ENCODE assay signal across 28 mouse cellular contexts in the genomic region with DNA sequence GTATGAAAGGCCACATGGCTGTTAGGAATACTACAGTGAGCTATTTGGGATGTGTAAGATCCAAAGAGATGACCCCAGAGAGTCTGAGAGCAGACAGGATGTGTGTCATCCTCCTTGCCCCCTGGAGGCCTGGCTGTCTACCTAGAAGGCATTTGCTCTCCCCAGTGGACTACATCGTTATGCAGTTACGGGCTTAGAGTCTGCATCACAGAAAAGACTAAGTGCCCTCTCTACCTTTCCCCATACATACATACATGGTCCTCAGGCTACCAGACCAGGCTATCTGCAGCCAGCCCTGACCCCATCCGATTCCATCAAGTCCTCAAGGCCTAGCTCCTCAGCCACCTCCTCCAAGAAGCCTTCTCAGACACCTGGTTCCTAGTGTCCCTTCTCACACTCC. TPM values are rescaled to one million over a fixed set of nuclear protein-coding genes. Genes with fewer than 3 reads are reported as not detected.
DNase-seq lines count a peak whose midpoint lies in the region; ATAC-seq and TF ChIP-seq lines count a peak whose summit lies in the region.
"Had no signal": no experiment of that assay in that cellular context is flagged by ENCODE, and none has a peak within 500 bp of the region (broad histone marks: within the 10 kb centered on the region; RNA-seq: fewer than 3 reads in every experiment).

No protein-coding gene starts in this region.

- ATAC-seq in liver, postnatal 0 days: no peak
- no peak for ATAC-seq in liver, embryonic 12.5 days
- no peak for ATAC-seq in limb, embryonic 12.5 days (ENCODE audit: insufficient number of reproducible peaks, insufficient read depth, low FRiP score, low TSS enrichment, low read depth)
- ATAC-seq: CD4-positive, CD25-positive, alpha-beta regulatory T cell, adult 4 months; forebrain, embryonic 15.5 days; inflammation-experienced regulatory T-cells, adult 6 months had no signal

- intact Hi-C loops in heart, postnatal 14 days (cut with DNase I): loop anchor here (2.0 to 5.0 kb wide), 2 partner anchors 59 to 83 kb away; no protein-coding TSS in a partner anchor

- H3K9me3 ChIP-seq in liver, postnatal 0 days (ENCODE audit: low read length): no peaks in the 10 kb centered on the region
- no peaks in the 10 kb centered on the region for H3K9me3 ChIP-seq in liver, embryonic 12.5 days (replicated peaks)
- no peaks in the 10 kb centered on the region for H3K9me3 ChIP-seq in limb, embryonic 12.5 days
- H3K9me3 ChIP-seq: forebrain, embryonic 15.5 days; heart, embryonic 10.5 days; limb, embryonic 13.5 days; liver, embryonic 13.5 days; neural tube, embryonic 12.5 days had no signal

- TF ChIP-seq POLR2A in bone marrow, adult 2 months (IDR thresholded peaks at IDR 0.05; ENCODE audit: borderline replicate concordance, control insufficient read depth, low read depth, low read length): no peak

- no peaks in the 10 kb centered on the region for H3K27me3 ChIP-seq in liver, postnatal 0 days (ENCODE audit: insufficient read depth, low read length)
- no peaks in the 10 kb centered on the region for H3K27me3 ChIP-seq in liver, embryonic 12.5 days (replicated peaks)
- H3K27me3 ChIP-seq in limb, embryonic 12.5 days: no peaks in the 10 kb centered on the region
- H3K27me3 ChIP-seq: forebrain, embryonic 15.5 days; limb, embryonic 13.5 days; liver, embryonic 13.5 days; neural tube, embryonic 12.5 days had no signal

- no peak overlapping the region for H3K9ac ChIP-seq in liver, postnatal 0 days (replicated peaks)
- H3K9ac ChIP-seq in liver, embryonic 12.5 days: no peak overlapping the region
- no peak overlapping the region for H3K9ac ChIP-seq in limb, embryonic 12.5 days (replicated peaks)
- H3K9ac ChIP-seq: forebrain, embryonic 15.5 days; hindbrain, embryonic 14.5 days; limb, embryonic 13.5 days; liver, embryonic 13.5 days; neural tube, embryonic 12.5 days had no signal

- TF ChIP-seq EP300 in liver, postnatal 0 days (IDR thresholded peaks at IDR 0.05; ENCODE audit: low read depth): no peak

- no peak overlapping the region for H3K4me2 ChIP-seq in liver, postnatal 0 days (ENCODE audit: low read depth, low read length)
- no peak overlapping the region for H3K4me2 ChIP-seq in liver, embryonic 12.5 days
- H3K4me2 ChIP-seq in limb, embryonic 12.5 days: no peak overlapping the region
- H3K4me2 ChIP-seq: forebrain, embryonic 15.5 days; hindbrain, embryonic 14.5 days; limb, embryonic 13.5 days; liver, embryonic 13.5 days; midbrain, embryonic 11.5 days; neural tube, embryonic 12.5 days had no signal

- TF ChIP-seq CTCF in liver, postnatal 0 days (IDR thresholded peaks at IDR 0.05; ENCODE audit: low read depth): no peak
- TF ChIP-seq CTCF in bone marrow, adult 2 months (IDR thresholded peaks at IDR 0.05; ENCODE audit: control insufficient read depth, insufficient read depth, low read length): no peak

- H3K4me3 ChIP-seq in liver, postnatal 0 days (ENCODE audit: low read depth, low read length): no peak overlapping the region
- no peak overlapping the region for H3K4me3 ChIP-seq in liver, embryonic 12.5 days
- H3K4me3 ChIP-seq in bone marrow, adult 2 months (replicated peaks; ENCODE audit: control insufficient read depth, low read depth, low read length): no peak overlapping the region
- H3K4me3 ChIP-seq in limb, embryonic 12.5 days (replicated peaks): no peak overlapping the region
- H3K4me3 ChIP-seq: forebrain, embryonic 15.5 days; heart, embryonic 10.5 days; limb, embryonic 13.5 days; liver, embryonic 13.5 days; myocyte; neural tube, embryonic 12.5 days had no signal

- H3K27ac ChIP-seq in liver, postnatal 0 days (ENCODE audit: low read depth): peak overlapping the region; percentile 34; the same call in 1 of the 2 replicates
- H3K27ac ChIP-seq in liver, embryonic 12.5 days: no peak overlapping the region
- 0 out of 2 replicates have a peak overlapping the region, but pooled peaks have one; percentile 9 for H3K27ac ChIP-seq in bone marrow, adult 2 months (ENCODE audit: control insufficient read depth, insufficient read depth, low read depth, low read length, poor library complexity)
- H3K27ac ChIP-seq in limb, embryonic 12.5 days: peak overlapping the region; percentile 17; the same call in 1 of the 2 replicates
- H3K27ac ChIP-seq: forebrain, embryonic 15.5 days; heart, embryonic 10.5 days; hindbrain, embryonic 14.5 days; limb, embryonic 13.5 days; liver, embryonic 13.5 days; macrophage; neural tube, embryonic 12.5 days had no signal

- peaks cover 29% of the 10 kb centered on the region for H3K4me1 ChIP-seq in liver, postnatal 0 days (ENCODE audit: insufficient read depth)
- H3K4me1 ChIP-seq in liver, embryonic 12.5 days: peaks cover 4% of the 10 kb centered on the region
- H3K4me1 ChIP-seq in bone marrow, adult 2 months (ENCODE audit: control insufficient read depth, insufficient read depth, low read length): peaks cover 10% of the 10 kb centered on the region
- peaks cover 9% of the 10 kb centered on the region for H3K4me1 ChIP-seq in limb, embryonic 12.5 days (replicated peaks)
- H3K4me1 ChIP-seq: neural tube, embryonic 12.5 days had no signal

- 69% methylated on average over 3 of the region's 3 CpGs for whole genome bisulfite sequencing in liver, postnatal 0 days (ENCODE audit: insufficient replicate concordance)
- WGBS in liver, embryonic 12.5 days (ENCODE audit: insufficient replicate concordance): 61% methylated on average over 3 of the region's 3 CpGs
- WGBS in bone marrow, adult 2 months: 64% methylated on average over 3 of the region's 3 CpGs
- WGBS in limb, embryonic 12.5 days: 73% methylated on average over 3 of the region's 3 CpGs

- no peaks in the 10 kb centered on the region for H3K36me3 ChIP-seq in liver, postnatal 0 days (replicated peaks; ENCODE audit: insufficient read depth, low read length)
- H3K36me3 ChIP-seq in liver, embryonic 12.5 days: no peaks in the 10 kb centered on the region
- no peaks in the 10 kb centered on the region for H3K36me3 ChIP-seq in limb, embryonic 12.5 days
- H3K36me3 ChIP-seq: forebrain, embryonic 15.5 days; heart, embryonic 10.5 days; limb, embryonic 13.5 days; liver, embryonic 13.5 days; neural tube, embryonic 12.5 days had no signal

- DNase-seq in heart, adult 11 months: peak; percentile 91
- DNase-seq in heart, postnatal 14 days: no peak
- no peak for DNase-seq in liver, postnatal 0 days
- DNase-seq in left cerebral cortex, adult 8-10 months (ENCODE audit: low spot score in 2 of 2): no peak
- no peak for DNase-seq in thymus, adult 18-20 months
- DNase-seq: adrenal gland, postnatal 25 days; cerebellum, adult 18-20 months; cerebellum, postnatal 10 days; heart, postnatal 4 days; kidney, adult 11 months; kidney, postnatal 25 days; layer of hippocampus, postnatal 36 days; liver, embryonic 13.5 days; lung, adult 2 months; lung, postnatal 10 days had no signal

RNA-seq across cellular contexts. Expression of a gene that starts 59.9 kb away (rescaled TPM):
- 100 to 1,000 TPM; 220 to 235 TPM for total RNA-seq in heart, postnatal 14 days (2021)
- polyA plus RNA-seq in liver, postnatal 0 days (2015; fragmentation: Nextera tagmentation; extraction: Ambion mirVana): 6.9 and 8.7 TPM in 2 replicates
- polyA plus RNA-seq in liver, embryonic 12.5 days (2016; fragmentation: Nextera tagmentation; extraction: Ambion mirVana): 12.3 and 12.4 TPM in 2 replicates
- polyA plus RNA-seq in bone marrow, adult 2 months (2011; ENCODE audit: insufficient read depth, insufficient read length, low replicate concordance, missing spikeins): 22.7 and 34.2 TPM in 2 replicates
- polyA plus RNA-seq in limb, embryonic 12.5 days (2016; fragmentation: Nextera tagmentation; extraction: Ambion mirVana): 32.4 and 35.1 TPM in 2 replicates
- 100 to 1,000 TPM; 261 to 308 (median 282) TPM for total RNA-seq in left cerebral cortex, adult 8-10 months (2022)
